Mouse (Mus musculus) cerebellum, adult 2 months (tissue): Measurements from ENCODE around the gene Gsn.

Experiments
- CTCF ChIP-seq: fragments of 200-500 bp; IDR thresholded peaks from 2 replicates; pipeline ENCODE4 v1.5.1; 2011; ENCODE audit warnings: low read depth, mild to moderate bottlenecking, control low read depth, low read length, moderate library complexity, borderline replicate concordance; ENCODE audit not compliant: insufficient read depth
- POLR2A ChIP-seq: fragments of 200-500 bp; IDR thresholded peaks from 2 replicates; pipeline ENCODE4 v1.6.1; 2011; ENCODE audit warnings: low read length, control low read depth, borderline replicate concordance; ENCODE audit not compliant: insufficient read depth

GRCm38 (mm10) chr2:35299437-35299836 lies 43.3 kb downstream of the Gsn start:
- TF ChIP-seq CTCF (no peak), POLR2A (no peak)
